Mouse (Mus musculus) midbrain, embryonic 14.5 days (tissue): ENCODE measurements around the gene Ddit4. TPM values are rescaled to one million over a fixed set of nuclear protein-coding genes. Genes with fewer than 3 reads are reported as not detected.
"Not testable (repeated sequence)": the region's sequence is repeated elsewhere in the genome, so short reads cannot be mapped to it uniquely, and the experiment has no call there.

Experiments
- ATAC-seq: fragments of 200-750 bp; cut with Nextera tagmentation; 2 replicates; pipeline ENCODE4 v1.8.0; 2017; ENCODE audit warnings: moderate number of reproducible peaks, moderate library complexity; ENCODE audit not compliant: low FRiP score, low TSS enrichment
- DNase-seq: peaks from one replicate; pipeline ENCODE4 v3.0.0-alpha.2; 2015
- H3K27ac ChIP-seq: fragments of 300-500 bp; sonication (generic); replicated peaks from 2 replicates; pipeline ENCODE4 v1.5.1; 2014; ENCODE audit warnings: mild to moderate bottlenecking, low read depth, low read length, moderate library complexity
- H3K27me3 ChIP-seq: fragments of 300-500 bp; sonication (generic); 2 replicates; pipeline ENCODE4 v1.6.1; 2014; ENCODE audit warnings: low read length, control low read depth, mixed read lengths; ENCODE audit not compliant: control insufficient read depth, insufficient read depth
- H3K36me3 ChIP-seq: fragments of 300-500 bp; sonication (generic); 2 replicates; pipeline ENCODE4 v1.6.1; 2014; ENCODE audit warnings: low read length, control low read depth; ENCODE audit not compliant: control insufficient read depth, insufficient read depth
- H3K4me1 ChIP-seq: fragments of 300-500 bp; sonication (generic); 2 replicates; pipeline ENCODE4 v1.6.1; 2014; ENCODE audit warnings: mild to moderate bottlenecking, antibody characterized with exemption, low read length, control low read depth; ENCODE audit not compliant: control insufficient read depth, insufficient read depth
- H3K4me2 ChIP-seq: fragments of 300-500 bp; sonication (generic); 2 replicates; pipeline ENCODE4 v1.6.1; 2014; ENCODE audit warnings: mild to moderate bottlenecking, low read length, moderate library complexity
- H3K4me3 ChIP-seq: fragments of 300-500 bp; sonication (generic); replicated peaks from 2 replicates; pipeline ENCODE4 v1.5.1; 2014; ENCODE audit warnings: low read depth, low read length
- H3K9ac ChIP-seq: fragments of 300-500 bp; sonication (generic); replicated peaks from 2 replicates; pipeline ENCODE4 v1.6.1; 2014; ENCODE audit warnings: mild to moderate bottlenecking, low read length, moderate library complexity
- H3K9me3 ChIP-seq: fragments of 300-500 bp; sonication (generic); 2 replicates; pipeline ENCODE4 v1.6.1; 2016; ENCODE audit warnings: low read length, control low read depth, mixed read lengths; ENCODE audit not compliant: control insufficient read depth
- WGBS: fragments of 180-500 bp; shearing (Covaris S2); extraction: QIAGEN DNeasy Blood & Tissue Kit; methylation state at CpG from one replicate; pipeline ENCODE4 v1.1.7; 2014; 5-methylcytosine and 5-hydroxymethylcytosine counted together
- polyA plus RNA-seq: library from polyadenylated mRNA; unstranded; fragments of >200 nt; fragmentation: Nextera tagmentation; extraction: Ambion mirVana; gene quantifications from 2 replicates; pipeline ENCODE4 v1.2.1, GENCODE M21; 2014

Gene Ddit4
- 6.2 and 7.3 TPM in 2 replicates for polyA plus RNA-seq

DNA sequence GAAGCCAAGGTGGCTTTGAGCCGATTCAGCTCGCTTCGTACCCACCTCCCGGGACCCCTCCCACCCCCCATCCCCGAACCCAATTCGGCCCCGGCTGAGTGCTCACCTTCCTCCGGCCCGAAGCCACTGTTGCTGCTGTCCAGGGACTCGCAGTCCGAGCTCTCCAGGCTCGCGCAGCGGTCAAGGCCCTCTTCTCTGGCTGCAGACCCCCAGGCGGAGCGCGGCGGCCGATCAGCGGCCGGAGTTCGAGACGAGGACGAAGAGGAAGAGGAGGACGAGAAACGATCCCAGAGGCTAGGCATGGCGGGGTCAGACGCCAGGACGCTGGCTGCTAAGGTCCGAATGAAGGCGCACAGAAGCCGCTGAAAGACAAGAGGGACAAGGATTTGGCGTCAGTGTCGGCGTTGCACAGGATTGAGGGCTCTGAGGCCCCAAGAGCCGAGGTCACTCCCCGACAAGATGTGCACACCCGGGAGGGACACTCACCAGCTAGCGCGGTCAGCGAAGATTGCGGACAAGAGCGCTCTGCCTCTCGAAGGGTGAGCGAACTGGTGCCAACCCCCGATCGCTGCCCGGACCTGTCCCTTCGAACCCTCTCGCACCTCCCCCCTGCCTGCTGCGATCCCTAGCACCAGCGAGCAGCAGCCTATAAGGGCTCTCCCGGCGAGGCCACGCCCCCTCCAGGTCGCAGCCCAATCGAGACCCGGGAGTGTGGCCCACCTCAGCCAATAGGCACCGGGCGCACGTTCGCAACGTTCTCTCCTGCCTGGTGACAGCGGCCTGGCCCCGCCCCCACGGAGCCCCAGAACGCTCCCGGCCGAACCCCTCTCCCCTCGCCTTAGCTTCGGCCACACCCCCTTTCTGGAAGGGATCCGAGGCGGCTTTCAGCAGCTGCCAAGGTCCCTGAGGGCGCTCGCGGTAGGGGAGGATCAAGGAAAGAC is at the start of gene Ddit4:
Ddit4 (minus strand) TSS at position 624 of the 941 bp plus-strand sequence.
- peaks cover 24% of the 10 kb centered on the region for H3K4me1 ChIP-seq
- peak within 1 kb of the TSS; percentile 97 for H3K9ac ChIP-seq
- peak within 1 kb of the TSS; percentile 92 for H3K27ac ChIP-seq
- ATAC-seq (peak; percentile 97), DNase-seq (peak; percentile 99)
- WGBS: under 1% methylated on average over 76 of the region's 76 CpGs
- H3K4me2 ChIP-seq: peak within 1 kb of the TSS; percentile 90
- H3K36me3 ChIP-seq: no peaks in the 10 kb centered on the region
- H3K9me3 ChIP-seq: no peaks in the 10 kb centered on the region
- H3K4me3 ChIP-seq: peak within 1 kb of the TSS; percentile 94
- H3K27me3 ChIP-seq: no peaks in the 10 kb centered on the region

DNA sequence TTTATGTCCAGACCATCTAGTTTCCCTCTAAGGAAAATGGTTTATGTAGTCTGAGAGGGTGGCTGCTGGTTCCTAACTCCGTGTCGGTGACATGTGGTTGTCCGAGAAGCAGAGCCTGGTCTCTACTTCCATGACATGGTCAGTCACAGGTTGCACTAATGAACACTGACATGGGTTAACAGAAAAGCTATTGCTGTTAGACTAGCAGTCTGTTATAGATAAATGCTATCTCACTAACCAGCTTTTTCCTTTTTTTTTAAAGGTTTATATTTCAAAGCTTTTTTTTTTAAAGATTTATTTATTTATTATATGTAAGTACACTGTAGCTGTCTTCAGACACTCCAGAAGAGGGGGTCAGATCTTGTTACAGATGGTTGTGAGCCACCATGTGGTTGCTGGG is 47.4 kb upstream of the Ddit4 start:
- 96% methylated on average over 3 of the region's 3 CpGs for WGBS

DNA sequence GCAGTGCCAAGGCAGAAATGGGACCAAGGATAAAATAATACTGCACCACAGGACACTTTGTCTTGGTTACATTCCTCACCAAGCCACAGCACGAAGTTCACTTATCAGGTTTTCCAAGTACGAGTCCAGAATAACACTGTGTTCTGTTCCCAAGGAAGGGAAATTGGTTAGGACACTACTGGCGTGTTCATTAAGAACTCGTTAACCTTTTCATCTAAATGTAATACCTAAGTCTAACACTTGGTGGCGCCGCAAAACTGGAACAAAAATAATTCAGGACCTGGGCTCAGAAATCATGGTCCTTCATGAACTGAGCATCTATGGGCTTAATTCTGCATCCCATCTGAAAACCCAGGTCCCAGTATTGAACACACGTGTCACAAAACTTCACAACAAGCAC is 46.0 kb upstream of the Ddit4 start:
- Histone ChIP-seq H3K27me3 (no peaks in the 10 kb centered on the region), H3K27ac (no peak overlapping the region), H3K4me1 (peaks cover 7% of the 10 kb centered on the region; the same call in 1 of the 2 replicates), H3K9ac (no peak overlapping the region), H3K4me3 (no peak overlapping the region), H3K9me3 (no peaks in the 10 kb centered on the region), H3K36me3 (peaks cover 27% of the 10 kb centered on the region), H3K4me2 (no peak overlapping the region)
- 19% methylated on average over 7 of the region's 7 CpGs for WGBS
- ATAC-seq (no peak), DNase-seq (peak; percentile 88)

More for the DNA sequence above, 47.4 kb upstream of the Ddit4 start:
- Histone ChIP-seq H3K27ac (no peak overlapping the region), H3K27me3 (no peaks in the 10 kb centered on the region), H3K9me3 (no peaks in the 10 kb centered on the region), H3K4me3 (no peak overlapping the region), H3K4me2 (no peak overlapping the region), H3K36me3 (peaks cover 22% of the 10 kb centered on the region), H3K9ac (no peak overlapping the region), H3K4me1 (peaks cover 12% of the 10 kb centered on the region; the same call in 1 of the 2 replicates)
- ATAC-seq (no peak), DNase-seq (no peak)

DNA sequence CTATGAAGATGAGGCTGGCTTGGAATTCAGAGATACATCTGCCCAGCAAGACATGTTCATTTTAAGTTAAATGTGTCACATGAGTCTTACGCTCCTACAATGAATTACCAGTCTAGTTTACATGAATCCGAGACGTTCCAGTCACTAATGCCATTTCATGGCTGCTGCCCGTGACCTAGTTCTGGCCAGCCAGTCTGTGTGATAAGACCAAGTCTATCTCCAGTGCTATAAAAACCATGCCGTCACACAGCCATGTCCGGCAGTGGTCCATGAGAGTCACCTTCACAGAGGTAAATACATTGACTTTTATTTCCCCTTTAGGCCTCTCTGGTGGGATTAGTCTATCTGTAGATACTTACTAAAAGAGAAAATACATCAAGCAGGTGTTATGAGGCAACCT is 44.3 kb upstream of the Ddit4 start:
- peaks cover 38% of the 10 kb centered on the region for H3K36me3 ChIP-seq
- no peak overlapping the region for H3K4me3 ChIP-seq
- no peak overlapping the region for H3K4me2 ChIP-seq
- H3K9ac ChIP-seq: no peak overlapping the region
- H3K9me3 ChIP-seq: no peaks in the 10 kb centered on the region
- H3K27me3 ChIP-seq: no peaks in the 10 kb centered on the region
- H3K4me1 ChIP-seq: no peaks in the 10 kb centered on the region
- no peak overlapping the region for H3K27ac ChIP-seq
- WGBS: 90% methylated on average over 6 of the region's 6 CpGs
- DNase-seq (no peak), ATAC-seq (no peak)

DNA sequence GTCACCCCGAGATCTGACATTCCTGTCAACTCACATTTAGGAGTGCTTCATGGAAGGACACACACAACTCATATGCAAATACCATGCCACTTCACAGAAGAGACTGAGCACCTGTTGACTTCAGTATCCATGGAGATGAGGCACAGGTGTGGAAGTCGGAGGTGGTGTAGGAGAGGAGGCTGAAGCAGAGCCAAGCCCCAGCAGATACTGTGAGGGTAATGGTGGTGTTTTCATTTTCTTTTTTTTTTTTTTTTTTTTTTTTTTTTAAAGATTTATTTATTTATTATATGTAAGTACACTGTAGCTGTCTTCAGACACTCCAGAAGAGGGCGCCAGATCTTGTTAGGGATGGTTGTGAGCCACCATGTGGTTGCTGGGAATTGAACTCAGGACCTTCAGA is 42.2 kb upstream of the Ddit4 start:
- ATAC-seq, H3K27ac ChIP-seq, H3K9me3 ChIP-seq, H3K4me2 ChIP-seq, H3K27me3 ChIP-seq, DNase-seq, H3K9ac ChIP-seq, H3K4me1 ChIP-seq, H3K4me3 ChIP-seq: not testable (repeated sequence)
- 89% methylated on average over 2 of the region's 3 CpGs for WGBS
- peaks cover 54% of the 10 kb centered on the region for H3K36me3 ChIP-seq

DNA sequence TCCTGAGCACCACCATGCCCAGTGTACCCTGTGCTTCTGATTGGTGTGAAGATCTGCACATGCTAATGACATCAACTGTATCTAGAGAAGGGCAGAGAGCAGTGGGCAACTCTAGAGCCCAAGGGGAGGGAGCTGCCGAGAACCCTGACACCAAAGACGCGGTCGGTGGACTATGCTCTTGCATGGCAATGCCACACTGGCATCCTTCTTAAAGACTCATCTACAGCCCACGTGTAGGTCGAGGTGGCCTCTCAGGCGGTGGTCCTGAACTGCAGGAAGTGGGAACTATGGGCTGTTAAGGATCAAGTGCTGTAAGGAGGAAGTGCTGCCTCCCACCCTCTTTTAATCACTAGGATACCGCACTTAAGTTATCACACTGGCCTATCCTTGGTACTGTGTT is 40.4 kb upstream of the Ddit4 start:
- H3K36me3 ChIP-seq: peaks cover 71% of the 10 kb centered on the region
- no peak for ATAC-seq
- DNase-seq: no peak
- no peaks in the 10 kb centered on the region for H3K4me1 ChIP-seq
- H3K4me2 ChIP-seq: no peak overlapping the region
- WGBS: 91% methylated on average over 8 of the region's 8 CpGs
- no peaks in the 10 kb centered on the region for H3K9me3 ChIP-seq
- H3K9ac ChIP-seq: no peak overlapping the region
- no peaks in the 10 kb centered on the region for H3K27me3 ChIP-seq
- H3K27ac ChIP-seq: no peak overlapping the region
- no peak overlapping the region for H3K4me3 ChIP-seq

DNA sequence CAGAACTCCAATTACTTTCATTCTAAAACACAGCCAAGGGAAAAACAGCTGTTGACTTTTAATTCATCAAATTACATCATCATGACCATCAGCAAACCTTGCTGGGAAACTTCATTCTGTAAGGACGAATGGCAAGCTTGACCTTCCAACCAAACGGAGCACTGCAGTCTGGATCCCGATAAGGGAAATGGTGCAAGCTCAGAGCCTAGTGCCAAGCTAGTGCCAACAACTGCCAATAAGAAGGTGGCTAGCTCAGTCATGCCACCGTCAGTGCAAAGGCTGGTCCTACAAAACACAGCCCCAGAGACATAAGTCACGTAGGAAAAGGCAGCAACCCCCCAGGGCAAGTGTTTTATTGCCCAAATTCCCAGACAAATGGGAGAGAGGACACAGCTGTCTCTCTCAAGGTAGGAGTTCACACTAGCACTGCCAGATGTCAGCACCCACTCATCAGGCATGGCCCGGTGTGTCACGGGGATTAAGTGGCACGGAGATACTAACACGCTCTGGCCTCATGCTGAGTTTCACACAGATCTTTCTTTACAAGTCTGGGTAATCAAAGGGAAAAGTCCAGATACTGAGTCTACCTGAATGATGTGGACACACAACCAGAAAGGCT is 39.7 kb upstream of the Ddit4 start:
- H3K9me3 ChIP-seq: no peaks in the 10 kb centered on the region
- H3K36me3 ChIP-seq: peaks cover 71% of the 10 kb centered on the region
- 87% methylated on average over 9 of the region's 9 CpGs for WGBS

DNA sequence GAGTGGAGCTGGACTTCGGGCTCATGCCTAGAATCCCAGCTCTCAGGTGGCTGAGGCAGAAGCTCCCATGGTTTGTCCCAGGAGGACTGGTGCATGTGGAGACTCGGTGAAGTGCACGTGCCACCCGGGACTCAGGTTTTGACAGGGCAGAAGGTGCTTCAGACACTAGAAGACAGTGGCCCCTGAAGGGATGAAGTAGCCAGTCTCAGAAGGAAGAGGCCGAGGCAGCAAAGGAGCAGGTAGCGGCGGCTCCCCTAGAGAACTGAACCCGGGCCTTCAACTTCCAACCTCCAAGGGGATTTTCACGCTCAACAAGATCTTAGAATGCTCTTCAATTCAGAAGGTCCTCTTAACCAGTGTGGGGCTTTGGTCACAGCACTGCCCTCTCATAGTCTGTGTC is 38.8 kb upstream of the Ddit4 start:
- Histone ChIP-seq H3K27ac (no peak overlapping the region), H3K9me3 (no peaks in the 10 kb centered on the region), H3K4me2 (no peak overlapping the region), H3K4me3 (no peak overlapping the region), H3K4me1 (no peaks in the 10 kb centered on the region), H3K36me3 (peaks cover 69% of the 10 kb centered on the region), H3K27me3 (no peaks in the 10 kb centered on the region), H3K9ac (no peak overlapping the region)
- no peak for ATAC-seq
- no peak for DNase-seq
- WGBS: 95% methylated on average over 9 of the region's 9 CpGs

More for the DNA sequence above, 39.7 kb upstream of the Ddit4 start:
- Histone ChIP-seq H3K9ac (no peak overlapping the region), H3K4me3 (no peak overlapping the region), H3K27ac (no peak overlapping the region), H3K4me2 (no peak overlapping the region), H3K27me3 (no peaks in the 10 kb centered on the region), H3K4me1 (no peaks in the 10 kb centered on the region)
- DNase-seq (no peak), ATAC-seq (no peak)
